In genomic region chr16:36884881-36885280, GRCm38 (mm10) we compare ENCODE assay signal across 9 mouse cellular contexts. TPM values are rescaled to one million over a fixed set of nuclear protein-coding genes. Genes with fewer than 3 reads are reported as not detected.
DNase-seq lines count a peak whose midpoint lies in the region; ATAC-seq and TF ChIP-seq lines count a peak whose summit lies in the region.
"Had no signal": no experiment of that assay in that cellular context is flagged by ENCODE, and none has a peak within 500 bp of the region (broad histone marks: within the 10 kb centered on the region; RNA-seq: fewer than 3 reads in every experiment).

No protein-coding gene starts in this region.

- H3K4me1 ChIP-seq in G1E (ENCODE audit: insufficient read depth, low read depth, low read length) = peaks cover 6% of the 10 kb centered on the region; the same call in 1 of the 2 replicates
- H3K4me1 ChIP-seq in olfactory bulb, adult 2 months (ENCODE audit: control insufficient read depth, insufficient read depth, low read length) = no peaks in the 10 kb centered on the region
- peaks cover 10% of the 10 kb centered on the region for H3K4me1 ChIP-seq in forebrain, embryonic 12.5 days
- H3K4me1 ChIP-seq: limb, embryonic 12.5 days had no signal

- no peak overlapping the region for H3K4me2 ChIP-seq in forebrain, embryonic 12.5 days
- H3K4me2 ChIP-seq: limb, embryonic 12.5 days had no signal

- H3K4me3 ChIP-seq in G1E (ENCODE audit: low read depth, low read length) = no peak overlapping the region
- no peak overlapping the region for H3K4me3 ChIP-seq in olfactory bulb, adult 2 months (ENCODE audit: insufficient read depth, low read depth, low read length)
- no peak overlapping the region for H3K4me3 ChIP-seq in forebrain, embryonic 12.5 days (replicated peaks)
- H3K4me3 ChIP-seq: limb, embryonic 12.5 days had no signal

- peak; percentile 29; the same call in 1 of the 2 replicates for TF ChIP-seq CTCF in G1E (IDR thresholded peaks at IDR 0.05; ENCODE audit: low read depth, low read length)
- TF ChIP-seq CTCF in olfactory bulb, adult 2 months (IDR thresholded peaks at IDR 0.05; ENCODE audit: insufficient read depth, low read depth, low read length) = peak; percentile 15; the same call in 1 of the 2 replicates

- no peaks in the 10 kb centered on the region for H3K27me3 ChIP-seq in G1E (ENCODE audit: insufficient read depth, low read length)
- no peaks in the 10 kb centered on the region for H3K27me3 ChIP-seq in forebrain, embryonic 12.5 days
- H3K27me3 ChIP-seq: limb, embryonic 12.5 days had no signal

- H3K36me3 ChIP-seq in G1E (replicated peaks) = peaks cover 45% of the 10 kb centered on the region
- peaks cover 21% of the 10 kb centered on the region for H3K36me3 ChIP-seq in forebrain, embryonic 12.5 days (replicated peaks)

- no peak for TF ChIP-seq POLR2A in olfactory bulb, adult 2 months (IDR thresholded peaks at IDR 0.05; ENCODE audit: insufficient read depth, low read depth, low read length)

- H3K9ac ChIP-seq in forebrain, embryonic 12.5 days = no peak overlapping the region
- H3K9ac ChIP-seq: limb, embryonic 12.5 days had no signal

- peak; percentile 79 for DNase-seq in heart, adult 11 months
- no peak for DNase-seq in heart, adult 9 months (ENCODE audit: low spot score in 2 of 2)
- DNase-seq in 3T3-L1 (ENCODE audit: low read depth, low spot score) (peak; percentile 59), G1E (ENCODE audit: low spot score) (no peak)
- peak; percentile 7 for DNase-seq in gastrocnemius, postnatal 14 days
- no peak for DNase-seq in left cerebral cortex, postnatal 25 days (ENCODE audit: low spot score in 2 of 2)

- intact Hi-C loops in gastrocnemius, postnatal 14 days (cut with DNase I; ENCODE audit: low total_unique reads) = no loop called here
- intact Hi-C loops in left cerebral cortex, postnatal 25 days (cut with DNase I) = no loop called here

- WGBS in olfactory bulb, adult 2 months = 86% methylated on average over 4 of the region's 4 CpGs
- WGBS in forebrain, embryonic 12.5 days = 78% methylated on average over 4 of the region's 4 CpGs

- no peak overlapping the region for H3K27ac ChIP-seq in olfactory bulb, adult 2 months (ENCODE audit: insufficient read depth, low read depth, low read length)
- H3K27ac ChIP-seq in forebrain, embryonic 12.5 days = no peak overlapping the region
- H3K27ac ChIP-seq: limb, embryonic 12.5 days had no signal

- no peak for ATAC-seq in G1E (ENCODE audit: extremely low read depth, insufficient number of reproducible peaks, low FRiP score, poor library complexity, severe bottlenecking)
- no peak for ATAC-seq in forebrain, embryonic 12.5 days (ENCODE audit: low FRiP score)

- H3K9me3 ChIP-seq in G1E (replicated peaks) = no peaks in the 10 kb centered on the region
- H3K9me3 ChIP-seq in forebrain, embryonic 12.5 days = no peaks in the 10 kb centered on the region
- H3K9me3 ChIP-seq: limb, embryonic 12.5 days had no signal

RNA-seq across cellular contexts. Expression of gene Golgb1, which starts 9.9 kb away (rescaled TPM):
- total RNA-seq in G1E (2014; fragmentation: Nextera tagmentation) (30.0 and 31.9 TPM in 2 replicates), G1E (2017) (33.9 and 39.3 TPM in 2 replicates)
- 11.0 and 12.1 TPM in 2 replicates for polyA plus RNA-seq in G1E (2012)
- 10 to 100 TPM; 19.4 to 21.8 TPM for total RNA-seq in gastrocnemius, postnatal 14 days (2021)
- polyA plus RNA-seq in olfactory bulb, adult 2 months (2012; ENCODE audit: insufficient read depth, insufficient read length, low replicate concordance, missing spikeins) = 36.6 TPM in 1 of 2 replicates, not detected in the other
- 74.7 and 91.1 TPM in 2 replicates for polyA plus RNA-seq in forebrain, embryonic 12.5 days (2016; fragmentation: Nextera tagmentation; extraction: Ambion mirVana)
- 10 to 100 TPM; 67.6 to 75.4 TPM for total RNA-seq in left cerebral cortex, postnatal 25 days (2021)

RNA-seq across cellular contexts. Expression of gene Eaf2, which starts 10.1 kb away (rescaled TPM):
- total RNA-seq in G1E (2014; fragmentation: Nextera tagmentation) (1.8 and 2.4 TPM in 2 replicates), G1E (2017) (1.4 and 2.1 TPM in 2 replicates)
- 0.47 and 0.68 TPM in 2 replicates for polyA plus RNA-seq in G1E (2012)
- total RNA-seq in gastrocnemius, postnatal 14 days (2021) = under 1 TPM in 1 of 2 experiments, not detected in 1; 0.45 TPM
- not detected in 2 replicates for polyA plus RNA-seq in olfactory bulb, adult 2 months (2012; ENCODE audit: insufficient read depth, insufficient read length, low replicate concordance, missing spikeins)
- 0.59 and 0.98 TPM in 2 replicates for polyA plus RNA-seq in forebrain, embryonic 12.5 days (2016; fragmentation: Nextera tagmentation; extraction: Ambion mirVana)
- total RNA-seq in left cerebral cortex, postnatal 25 days (2021) = 1 to 10 TPM in 1 of 2 experiments, under 1 TPM in 1; 0.82 to 1.4 TPM

RNA-seq across cellular contexts. Expression of gene Hcls1, which starts 49.9 kb away (rescaled TPM):
- total RNA-seq in G1E (2014; fragmentation: Nextera tagmentation) (6.6 and 11.9 TPM in 2 replicates), G1E (2017) (70.6 and 72.8 TPM in 2 replicates)
- polyA plus RNA-seq in G1E (2012) = 41.2 and 50.4 TPM in 2 replicates
- total RNA-seq in gastrocnemius, postnatal 14 days (2021) = 1 to 10 TPM; 4.7 to 5.5 TPM
- polyA plus RNA-seq in olfactory bulb, adult 2 months (2012; ENCODE audit: insufficient read depth, insufficient read length, low replicate concordance, missing spikeins) = 152 TPM in 1 of 2 replicates, not detected in the other
- 1.0 and 1.7 TPM in 2 replicates for polyA plus RNA-seq in forebrain, embryonic 12.5 days (2016; fragmentation: Nextera tagmentation; extraction: Ambion mirVana)
- 1 to 10 TPM; 4.3 to 4.8 TPM for total RNA-seq in left cerebral cortex, postnatal 25 days (2021)

RNA-seq across cellular contexts. Expression of gene Iqcb1, which starts 56.7 kb away (rescaled TPM):
- total RNA-seq in G1E (2014; fragmentation: Nextera tagmentation) (27.7 and 28.0 TPM in 2 replicates), G1E (2017) (17.3 and 19.0 TPM in 2 replicates)
- 1.9 and 2.9 TPM in 2 replicates for polyA plus RNA-seq in G1E (2012)
- total RNA-seq in gastrocnemius, postnatal 14 days (2021) = 1 to 10 TPM; 5.6 to 6.1 TPM
- polyA plus RNA-seq in olfactory bulb, adult 2 months (2012; ENCODE audit: insufficient read depth, insufficient read length, low replicate concordance, missing spikeins) = not detected in 2 replicates
- 66.3 TPM in 2 replicates for polyA plus RNA-seq in forebrain, embryonic 12.5 days (2016; fragmentation: Nextera tagmentation; extraction: Ambion mirVana)
- 10 to 100 TPM; 40.7 to 42.2 TPM for total RNA-seq in left cerebral cortex, postnatal 25 days (2021)

Comparison
In these comparisons a context has a peak if more than half of its experiments do, and no peak if none do; other contexts are left out.
1. DNase-seq: peak in heart, adult 11 months (single experiment), 3T3-L1 (single experiment) and gastrocnemius, postnatal 14 days (single experiment); none in heart, adult 9 months (0 of 2), G1E (single experiment) and left cerebral cortex, postnatal 25 days (0 of 2).